Mouse (Mus musculus): ENCODE data around the gene Gm21149. TPM values are rescaled to one million over a fixed set of nuclear protein-coding genes. Genes with fewer than 3 reads are reported as not detected.
A peak's percentile ranks its signal among the peaks of the same experiment; 100 is the strongest.
"Not testable (repeated sequence)": the region's sequence is repeated elsewhere in the genome, so short reads cannot be mapped to it uniquely, and the experiment has no call there.

Gene Gm21149
- not detected in 2 replicates for polyA plus RNA-seq (2014; fragmentation: Nextera tagmentation; extraction: Ambion mirVana)

GRCm38 (mm10) chr5:15476423-15476822 lies at the start of gene Gm21149:
Gene Gm21149 (minus strand): TSS chr5:15476523.
- H3K27ac ChIP-seq (ENCODE audit: low read depth, low read length); ATAC-seq (ENCODE audit: low FRiP score); H3K36me3 ChIP-seq (ENCODE audit: control insufficient read depth, insufficient read depth, low read length); H3K9ac ChIP-seq (ENCODE audit: low read length); H3K4me2 ChIP-seq; DNase-seq (ENCODE audit: low spot score, missing footprints); H3K4me1 ChIP-seq (ENCODE audit: control insufficient read depth, insufficient read depth, low read length); H3K9me3 ChIP-seq (ENCODE audit: control insufficient read depth, low read length); H3K27me3 ChIP-seq (ENCODE audit: control insufficient read depth, insufficient read depth, low read length); H3K4me3 ChIP-seq (ENCODE audit: low read depth, low read length): not testable (repeated sequence)
- WGBS: 61% methylated on average over 1 of the region's 1 CpGs

- H3K9me3 ChIP-seq (ENCODE audit: control insufficient read depth, low read length): peaks cover 12% of the 10 kb centered on the region
- not testable (repeated sequence) for H3K36me3 ChIP-seq (ENCODE audit: control insufficient read depth, insufficient read depth, low read length); H3K4me2 ChIP-seq; H3K27me3 ChIP-seq (ENCODE audit: control insufficient read depth, insufficient read depth, low read length); H3K27ac ChIP-seq (ENCODE audit: low read depth, low read length); DNase-seq (ENCODE audit: low spot score, missing footprints); H3K4me3 ChIP-seq (ENCODE audit: low read depth, low read length); H3K9ac ChIP-seq (ENCODE audit: low read length); ATAC-seq (ENCODE audit: low FRiP score); H3K4me1 ChIP-seq (ENCODE audit: control insufficient read depth, insufficient read depth, low read length)
These were observed 46.1 kb upstream of the Gm21149 start for GRCm38 (mm10) chr5:15522470-15522869.

- not testable (repeated sequence) for H3K27me3 ChIP-seq (ENCODE audit: control insufficient read depth, insufficient read depth, low read length); H3K4me2 ChIP-seq; H3K4me1 ChIP-seq (ENCODE audit: control insufficient read depth, insufficient read depth, low read length); H3K9ac ChIP-seq (ENCODE audit: low read length); H3K36me3 ChIP-seq (ENCODE audit: control insufficient read depth, insufficient read depth, low read length); H3K4me3 ChIP-seq (ENCODE audit: low read depth, low read length); H3K27ac ChIP-seq (ENCODE audit: low read depth, low read length)
- peaks cover 12% of the 10 kb centered on the region for H3K9me3 ChIP-seq (ENCODE audit: control insufficient read depth, low read length)
- 32% methylated on average over 2 of the region's 2 CpGs for WGBS
- DNase-seq (ENCODE audit: low spot score, missing footprints): peak; percentile 73
- 0 out of 2 replicates have a peak, but pooled peaks have one; percentile 57 for ATAC-seq (ENCODE audit: low FRiP score)
These were observed 45.7 kb upstream of the Gm21149 start for GRCm38 (mm10) chr5:15522028-15522427.

- 24% methylated on average over 5 of the region's 5 CpGs for WGBS
- not testable (repeated sequence) for H3K9me3 ChIP-seq (ENCODE audit: control insufficient read depth, low read length); H3K27me3 ChIP-seq (ENCODE audit: control insufficient read depth, insufficient read depth, low read length); H3K9ac ChIP-seq (ENCODE audit: low read length); H3K4me3 ChIP-seq (ENCODE audit: low read depth, low read length); H3K4me2 ChIP-seq; H3K27ac ChIP-seq (ENCODE audit: low read depth, low read length); ATAC-seq (ENCODE audit: low FRiP score); H3K4me1 ChIP-seq (ENCODE audit: control insufficient read depth, insufficient read depth, low read length); H3K36me3 ChIP-seq (ENCODE audit: control insufficient read depth, insufficient read depth, low read length)
- peak; percentile 76 for DNase-seq (ENCODE audit: low spot score, missing footprints)
These were observed 44.1 kb upstream of the Gm21149 start for GRCm38 (mm10) chr5:15520418-15520817.

- not testable (repeated sequence) for H3K36me3 ChIP-seq (ENCODE audit: control insufficient read depth, insufficient read depth, low read length); H3K9me3 ChIP-seq (ENCODE audit: control insufficient read depth, low read length); H3K4me2 ChIP-seq; H3K4me3 ChIP-seq (ENCODE audit: low read depth, low read length); H3K4me1 ChIP-seq (ENCODE audit: control insufficient read depth, insufficient read depth, low read length); H3K9ac ChIP-seq (ENCODE audit: low read length); H3K27ac ChIP-seq (ENCODE audit: low read depth, low read length); ATAC-seq (ENCODE audit: low FRiP score); H3K27me3 ChIP-seq (ENCODE audit: control insufficient read depth, insufficient read depth, low read length)
- DNase-seq (ENCODE audit: low spot score, missing footprints): peak; percentile 44
- WGBS: 79% methylated on average over 2 of the region's 2 CpGs
These were observed 40.8 kb upstream of the Gm21149 start for GRCm38 (mm10) chr5:15517150-15517549.

GRCm38 (mm10) chr5:15512236-15512635 lies 35.9 kb upstream of the Gm21149 start:
- H3K27me3 ChIP-seq (ENCODE audit: control insufficient read depth, insufficient read depth, low read length); H3K4me1 ChIP-seq (ENCODE audit: control insufficient read depth, insufficient read depth, low read length); H3K4me2 ChIP-seq; H3K27ac ChIP-seq (ENCODE audit: low read depth, low read length); H3K36me3 ChIP-seq (ENCODE audit: control insufficient read depth, insufficient read depth, low read length); H3K9ac ChIP-seq (ENCODE audit: low read length); H3K4me3 ChIP-seq (ENCODE audit: low read depth, low read length); DNase-seq (ENCODE audit: low spot score, missing footprints): not testable (repeated sequence)
- WGBS: 65% methylated on average over 3 of the region's 3 CpGs
- H3K9me3 ChIP-seq (ENCODE audit: control insufficient read depth, low read length): peaks cover 16% of the 10 kb centered on the region
- 0 out of 2 replicates have a peak, but pooled peaks have one; percentile 43 for ATAC-seq (ENCODE audit: low FRiP score)

- ATAC-seq (ENCODE audit: low FRiP score): 0 out of 2 replicates have a peak, but pooled peaks have one; percentile 45
- H3K9ac ChIP-seq (ENCODE audit: low read length); H3K4me2 ChIP-seq; H3K27ac ChIP-seq (ENCODE audit: low read depth, low read length); DNase-seq (ENCODE audit: low spot score, missing footprints); H3K36me3 ChIP-seq (ENCODE audit: control insufficient read depth, insufficient read depth, low read length); H3K4me3 ChIP-seq (ENCODE audit: low read depth, low read length); H3K27me3 ChIP-seq (ENCODE audit: control insufficient read depth, insufficient read depth, low read length); H3K4me1 ChIP-seq (ENCODE audit: control insufficient read depth, insufficient read depth, low read length): not testable (repeated sequence)
- 81% methylated on average over 1 of the region's 1 CpGs for WGBS
- H3K9me3 ChIP-seq (ENCODE audit: control insufficient read depth, low read length): peaks cover 16% of the 10 kb centered on the region
These were observed 33.6 kb upstream of the Gm21149 start for GRCm38 (mm10) chr5:15509911-15510310.

GRCm38 (mm10) chr5:15508460-15509451 lies 32.4 kb upstream of the Gm21149 start:
- not testable (repeated sequence) for H3K27me3 ChIP-seq (ENCODE audit: control insufficient read depth, insufficient read depth, low read length); ATAC-seq (ENCODE audit: low FRiP score); H3K36me3 ChIP-seq (ENCODE audit: control insufficient read depth, insufficient read depth, low read length); H3K27ac ChIP-seq (ENCODE audit: low read depth, low read length); H3K9ac ChIP-seq (ENCODE audit: low read length); H3K4me3 ChIP-seq (ENCODE audit: low read depth, low read length); DNase-seq (ENCODE audit: low spot score, missing footprints); H3K4me1 ChIP-seq (ENCODE audit: control insufficient read depth, insufficient read depth, low read length); H3K4me2 ChIP-seq
- 62% methylated on average over 6 of the region's 6 CpGs for WGBS
- peaks cover 16% of the 10 kb centered on the region for H3K9me3 ChIP-seq (ENCODE audit: control insufficient read depth, low read length)

GRCm38 (mm10) chr5:15507757-15508459 lies 31.6 kb upstream of the Gm21149 start:
- H3K9me3 ChIP-seq (ENCODE audit: control insufficient read depth, low read length): peaks cover 16% of the 10 kb centered on the region
- H3K36me3 ChIP-seq (ENCODE audit: control insufficient read depth, insufficient read depth, low read length); H3K4me1 ChIP-seq (ENCODE audit: control insufficient read depth, insufficient read depth, low read length); H3K27me3 ChIP-seq (ENCODE audit: control insufficient read depth, insufficient read depth, low read length); H3K27ac ChIP-seq (ENCODE audit: low read depth, low read length); H3K4me3 ChIP-seq (ENCODE audit: low read depth, low read length); H3K4me2 ChIP-seq; H3K9ac ChIP-seq (ENCODE audit: low read length): not testable (repeated sequence)
- peak; percentile 83 for DNase-seq (ENCODE audit: low spot score, missing footprints)
- WGBS: 66% methylated on average over 6 of the region's 6 CpGs
- peak; percentile 76 for ATAC-seq (ENCODE audit: low FRiP score)

All from midbrain, embryonic 11.5 days (tissue).